Mouse (Mus musculus): ENCODE results near the gene Akap7.

DNA sequence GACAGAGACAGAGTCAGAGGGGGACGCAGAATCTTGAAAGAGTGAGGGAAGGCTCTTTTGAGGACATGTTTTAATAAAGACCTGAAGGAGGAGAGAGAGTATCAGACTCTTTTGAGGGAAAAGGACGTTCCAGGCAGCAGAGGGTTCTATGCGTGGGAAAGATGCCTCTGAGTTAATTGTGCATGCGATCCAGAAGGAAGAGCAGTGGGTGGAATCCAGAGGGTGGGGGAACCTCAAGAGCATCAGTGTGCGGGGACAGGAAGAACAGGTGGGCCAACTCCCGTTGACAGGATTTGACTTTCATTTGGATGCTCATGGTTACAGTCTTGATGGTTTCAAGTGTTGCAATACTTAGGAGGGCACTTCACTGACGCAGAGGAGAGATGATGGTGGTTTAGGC is 22.4 kb upstream of the Akap7 start:
- no peak for TF ChIP-seq CTCF (conservative IDR thresholded peaks at IDR 0.05; ENCODE audit: low read length)
- TF ChIP-seq NANOG (IDR thresholded peaks at IDR 0.05; ENCODE audit: borderline replicate concordance, low read length): no peak
- no peak for TF ChIP-seq POU5F1 (IDR thresholded peaks at IDR 0.05; ENCODE audit: borderline replicate concordance, low read length)
